Mouse (Mus musculus) lung, adult 18-20 months (tissue): ENCODE measurements at regions not wholly inside any gene's neighbourhood (a gene's known extent, or its start where the extent isn't known, plus 50 kb on each side); places are given as distances from the start of the nearest gene placed in this dataset.

Experiments
- DNase-seq, 2 experiments: peaks; one replicate each; pipeline ENCODE4 v3.0.0; 2022; ENCODE audit warnings: mixed read lengths in 2 of 2

DNA sequence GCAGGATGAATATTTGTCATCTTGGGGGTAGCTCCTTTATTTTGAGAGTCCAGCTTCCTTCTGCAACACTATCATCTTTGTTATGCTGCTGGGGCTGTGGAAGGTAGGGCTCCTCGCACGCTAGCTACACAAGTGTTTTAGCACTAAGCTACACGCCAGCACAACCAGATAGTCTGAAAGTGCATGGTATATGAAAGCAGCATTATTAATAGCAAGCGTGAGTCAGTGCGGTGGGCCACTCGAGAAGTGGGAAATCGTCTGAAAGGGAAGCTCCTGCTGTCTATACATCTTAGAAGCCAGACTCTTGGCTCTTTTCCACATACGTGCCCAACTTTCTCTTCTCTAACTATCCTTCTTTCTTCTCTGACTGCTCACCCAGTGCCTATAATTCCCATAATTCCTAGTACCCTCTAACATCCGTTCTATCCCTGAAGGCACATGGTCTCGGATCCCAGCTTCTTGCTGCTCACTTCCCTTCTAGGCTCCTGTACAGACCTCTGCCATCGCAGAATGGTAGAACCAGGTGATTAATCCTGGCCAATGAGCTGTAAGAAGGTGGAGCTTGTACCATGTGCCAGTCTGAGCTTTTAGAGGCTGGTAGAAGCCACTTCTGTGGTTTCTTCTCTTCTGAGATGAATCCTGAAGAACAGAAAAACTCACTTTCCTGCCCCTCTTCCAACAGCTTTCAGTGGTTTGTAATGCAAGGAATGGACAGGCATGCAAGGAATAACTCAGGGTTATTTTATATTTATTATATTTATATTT is 55.5 kb downstream of the E030025P04Rik start:
- no peak for DNase-seq

DNA sequence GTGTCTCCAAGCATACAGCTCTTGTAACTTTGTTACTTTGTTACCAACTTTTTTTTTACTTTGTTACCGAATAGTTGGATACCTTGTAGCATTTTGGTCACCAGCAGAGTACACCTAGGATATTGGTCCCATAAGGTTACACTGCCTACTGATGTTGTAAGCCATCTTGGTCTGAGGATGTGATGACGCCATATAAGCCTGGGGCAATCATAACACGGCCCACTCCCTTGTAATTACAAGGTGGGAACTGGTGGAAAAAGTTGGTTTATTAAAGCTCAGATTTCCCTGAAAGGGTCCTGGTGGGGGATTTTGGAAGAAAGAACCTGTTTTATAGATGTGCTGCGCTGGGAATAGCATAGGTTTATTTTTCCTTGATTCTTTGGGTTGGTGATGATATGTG is 62.2 kb downstream of the E030025P04Rik start:
- DNase-seq, result no peak

DNA sequence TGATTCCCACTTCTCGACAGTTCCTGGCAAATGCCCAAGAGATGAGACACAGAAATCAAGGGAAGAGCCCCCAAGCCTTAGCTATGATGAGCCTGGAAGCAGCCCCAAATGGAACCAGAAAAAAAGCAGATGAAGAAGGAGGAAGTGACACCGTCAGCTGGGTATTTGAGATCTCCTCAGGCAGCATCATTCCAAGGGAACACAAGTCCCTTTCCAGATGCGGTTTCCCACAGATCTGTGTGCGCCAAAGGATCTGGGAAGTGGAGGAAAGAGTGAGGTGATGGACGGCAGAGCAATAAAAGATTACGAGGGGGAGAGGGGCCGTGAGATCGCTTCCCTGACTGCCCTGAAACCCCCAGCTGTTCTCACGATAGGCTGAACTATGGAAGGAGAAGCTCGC is 62.7 kb downstream of the E030025P04Rik start:
- DNase-seq, result no peak

DNA sequence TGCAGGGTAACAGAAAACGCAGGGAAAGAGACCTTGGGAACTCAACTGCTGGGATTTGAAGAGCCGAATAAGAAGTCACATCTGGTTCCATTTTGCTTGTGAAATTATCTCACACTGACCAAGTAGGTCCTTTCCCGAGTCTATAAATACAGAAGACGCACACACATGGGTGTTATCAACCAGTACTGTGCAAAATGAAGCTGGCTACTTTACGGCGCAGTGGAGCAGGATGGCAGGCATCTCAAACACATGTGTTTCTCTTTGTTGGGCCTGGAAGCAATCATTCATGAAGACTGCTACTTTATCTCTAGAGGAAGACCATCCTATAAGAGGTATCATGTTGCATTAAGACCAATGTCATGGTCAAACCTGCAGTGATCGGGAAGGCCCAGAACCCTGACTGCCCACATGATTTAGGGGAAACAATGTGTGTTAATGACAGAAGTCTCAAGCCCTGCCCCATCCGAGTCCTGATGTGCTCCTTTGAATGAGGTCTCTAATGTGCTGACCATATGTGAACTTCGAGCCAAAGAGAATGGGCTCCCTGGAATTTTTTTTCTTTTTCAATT is 63.2 kb downstream of the E030025P04Rik start:
- no peak for DNase-seq

DNA sequence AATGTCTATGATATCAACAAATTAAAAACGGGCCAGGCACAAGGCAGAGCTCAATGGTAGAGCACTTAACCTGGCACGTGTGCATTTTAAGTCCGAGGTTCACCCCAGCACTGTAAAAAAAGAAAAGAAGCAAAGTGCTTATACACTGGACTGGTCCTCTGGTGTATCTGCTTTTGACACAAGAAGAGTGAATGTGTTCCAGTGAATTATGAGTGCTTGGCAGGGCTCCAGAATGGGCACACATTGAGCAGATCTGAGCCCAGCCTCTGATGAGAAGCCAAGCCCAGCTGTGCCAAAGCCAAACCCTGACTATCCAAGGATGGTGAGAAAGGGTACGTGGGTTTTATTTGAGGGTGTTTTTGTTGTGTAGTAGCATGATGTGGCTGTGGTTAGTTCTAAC is 64.7 kb downstream of the E030025P04Rik start:
- DNase-seq, result no peak

DNA sequence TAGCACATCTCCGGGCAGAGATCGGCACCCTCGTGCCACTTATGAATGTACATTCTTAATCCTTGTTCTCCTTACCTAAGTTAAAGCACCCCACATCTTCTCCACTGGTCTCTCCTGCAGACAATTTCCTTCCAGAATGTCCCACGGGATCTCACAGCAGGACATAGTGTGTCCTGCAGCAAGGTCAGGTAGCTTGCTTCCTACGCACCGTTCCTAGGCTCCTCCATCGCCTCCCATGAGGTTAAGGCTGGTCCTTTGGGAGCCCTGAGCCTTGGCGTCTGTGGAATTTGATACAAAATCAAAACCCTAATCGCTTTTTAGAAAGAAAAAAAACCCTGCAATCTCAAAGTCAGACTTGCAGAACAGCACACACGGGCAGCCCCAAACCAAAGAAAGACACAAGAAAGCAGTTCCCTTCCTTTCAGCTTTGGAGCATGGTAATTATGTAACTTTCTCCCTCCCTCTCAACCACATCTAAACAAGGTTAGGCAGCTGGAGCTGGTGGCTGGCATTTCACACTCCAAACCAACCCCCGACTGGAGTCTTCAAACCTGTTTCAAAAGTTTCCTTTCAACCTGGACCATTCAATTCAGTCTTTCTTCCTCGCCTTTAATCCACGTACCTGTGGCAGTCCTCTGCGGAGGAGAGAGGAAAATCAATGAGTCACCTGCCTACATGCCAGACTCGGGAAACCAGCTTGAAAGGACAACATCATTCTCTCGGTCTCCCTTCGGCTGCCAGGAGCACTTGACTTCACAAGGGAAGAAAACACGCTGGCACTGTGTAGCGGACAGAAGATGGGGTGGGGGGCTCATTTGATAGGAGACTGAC is 67.4 kb downstream of the E030025P04Rik start:
- DNase-seq, result no peak

DNA sequence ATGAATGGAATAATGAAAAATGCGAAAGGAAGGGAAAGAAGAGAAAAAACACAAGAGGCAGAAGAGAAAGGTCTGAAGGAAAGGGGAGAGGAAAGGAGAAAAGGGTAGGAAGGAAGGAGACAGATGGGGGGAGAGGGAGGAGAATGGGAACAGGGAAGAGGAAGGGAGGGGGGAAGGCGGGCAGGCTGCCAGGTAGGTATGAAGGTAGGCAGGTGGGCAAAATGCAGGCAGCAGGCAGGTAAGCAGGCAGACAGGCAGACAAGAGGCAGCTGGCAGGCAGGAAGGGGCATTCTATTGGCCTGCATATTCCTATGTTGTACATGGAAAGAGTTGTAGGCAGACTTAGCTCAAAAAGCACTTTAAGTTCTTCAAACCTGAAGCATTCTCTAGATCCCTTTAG is 72.8 kb downstream of the E030025P04Rik start:
- DNase-seq, result no peak

DNA sequence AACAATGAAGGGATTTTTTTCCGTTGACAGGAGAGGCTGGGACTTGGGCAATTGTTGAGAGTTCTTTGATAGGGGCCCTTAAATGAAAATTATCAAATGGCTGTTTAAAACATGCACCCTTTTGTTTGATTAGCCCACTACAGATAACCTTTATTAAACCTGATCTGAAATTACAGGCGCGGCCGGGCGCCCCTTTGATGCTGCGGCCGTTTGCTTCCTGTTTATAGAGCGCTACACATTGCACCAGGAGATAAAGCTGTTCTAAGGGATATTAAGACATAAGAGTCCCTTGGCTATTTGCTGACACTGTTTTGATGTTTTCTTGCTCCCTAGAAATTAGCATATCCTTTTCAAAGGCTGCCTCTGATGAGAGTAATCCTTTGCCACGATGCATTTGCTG is 73.8 kb downstream of the E030025P04Rik start:
- DNase-seq, result peak in 1 of 2 experiments; percentile 13

DNA sequence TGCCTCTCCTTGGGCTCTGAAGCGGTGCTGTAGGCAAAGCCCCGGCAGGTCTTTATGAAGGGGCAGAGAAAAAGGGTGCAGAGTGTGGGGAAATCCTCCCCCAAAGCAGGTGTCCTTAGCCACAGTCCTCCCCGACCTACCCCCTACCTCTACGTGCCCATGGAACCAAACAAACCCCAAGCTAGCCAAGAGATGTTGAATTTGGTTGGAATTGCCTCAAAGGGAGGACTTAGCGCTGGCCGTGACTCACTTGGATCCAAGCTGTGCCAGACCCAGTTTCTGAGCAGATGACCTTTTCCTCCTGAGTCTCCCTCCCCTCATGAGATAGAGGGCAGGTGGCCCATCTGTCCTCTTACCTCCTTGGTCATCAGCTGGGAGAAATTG is 74.9 kb downstream of the E030025P04Rik start:
- peak; percentile 6 to 8 for DNase-seq

DNA sequence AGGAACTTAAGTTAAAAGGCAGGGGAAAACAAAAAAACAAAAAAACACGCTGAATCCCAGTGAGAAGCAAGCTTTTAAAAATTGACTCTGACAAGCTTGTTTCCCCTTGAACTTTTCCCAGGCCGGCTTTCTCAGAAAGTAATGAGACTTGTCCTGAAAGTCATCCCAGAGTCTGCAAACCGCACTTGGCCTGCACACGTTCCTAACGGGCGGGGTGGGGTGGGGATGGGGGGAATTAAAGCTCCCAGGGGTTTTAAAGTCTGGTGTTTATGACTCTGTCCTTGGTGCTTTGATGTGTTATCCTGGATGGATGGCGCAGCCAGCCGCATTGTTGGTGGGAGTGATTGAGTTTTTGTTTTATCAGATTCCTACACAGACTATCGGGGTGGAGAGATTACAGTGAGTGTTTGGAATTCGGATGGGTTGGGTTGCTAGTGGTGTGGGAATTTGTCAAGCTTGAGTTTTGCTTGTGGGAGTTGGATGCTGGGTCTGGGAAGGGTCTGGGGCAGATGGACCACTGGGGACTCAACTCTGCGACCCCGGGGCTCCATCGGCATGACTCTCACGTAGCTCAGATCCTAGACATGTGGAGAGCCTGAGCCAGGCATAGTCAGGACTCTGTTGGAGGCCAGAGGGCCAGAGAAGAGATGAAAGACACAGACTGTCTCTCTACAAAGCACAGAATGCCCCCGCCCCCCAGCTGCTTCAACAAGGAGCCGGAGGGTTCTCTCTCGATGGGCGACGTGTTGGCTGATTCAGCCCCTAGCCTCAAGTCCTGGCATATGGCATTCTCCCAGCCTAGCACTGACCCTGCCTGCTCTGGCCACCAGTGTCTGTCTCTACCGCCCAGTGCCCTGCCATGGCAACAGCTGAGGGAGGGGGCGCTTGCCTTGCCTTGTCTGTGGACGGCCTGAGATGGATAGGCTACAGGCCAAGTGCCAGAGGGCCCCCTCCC is 75.5 kb downstream of the E030025P04Rik start:
- peak; percentile 7 to 14 for DNase-seq

DNA sequence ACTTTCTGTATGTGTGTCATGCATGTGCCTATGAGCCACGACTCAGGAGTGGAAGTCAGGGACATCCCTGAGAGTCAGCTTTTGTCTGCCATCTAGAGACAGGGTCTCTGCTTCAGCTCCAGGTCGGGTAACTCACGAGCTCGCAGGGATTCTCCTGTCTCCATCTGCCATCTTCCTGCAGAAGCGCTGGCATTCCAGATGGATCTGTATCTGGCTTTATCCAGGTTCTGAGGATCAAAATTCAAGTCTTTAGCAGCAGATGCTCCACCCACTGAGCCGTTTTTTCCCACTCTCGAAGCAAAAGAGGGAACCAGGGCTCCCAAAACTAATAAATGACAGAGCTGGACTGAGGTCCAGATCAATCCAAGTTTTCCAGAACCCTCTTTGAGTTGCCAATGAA is 76.4 kb downstream of the E030025P04Rik start:
- no peak for DNase-seq

DNA sequence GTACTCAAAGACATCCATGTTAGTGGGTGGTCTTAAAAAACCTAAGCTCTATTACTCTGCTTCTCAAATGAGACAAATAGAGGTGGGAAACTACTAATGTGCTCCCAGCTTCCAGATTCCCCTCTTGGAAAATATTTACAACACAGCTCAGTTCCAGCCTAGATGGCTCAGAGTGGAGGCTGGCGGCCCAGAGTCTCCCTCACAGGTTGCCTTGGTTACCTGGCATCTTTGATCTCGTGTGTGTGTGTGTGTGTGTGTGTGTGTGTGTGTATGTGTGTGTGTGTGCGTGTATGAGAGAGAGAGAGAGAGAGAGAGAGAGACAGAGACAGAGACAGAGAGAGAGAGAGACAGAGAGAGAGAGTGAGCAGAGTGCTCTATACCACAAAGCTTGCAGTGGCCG is 82.2 kb downstream of the E030025P04Rik start:
- no peak for DNase-seq

DNA sequence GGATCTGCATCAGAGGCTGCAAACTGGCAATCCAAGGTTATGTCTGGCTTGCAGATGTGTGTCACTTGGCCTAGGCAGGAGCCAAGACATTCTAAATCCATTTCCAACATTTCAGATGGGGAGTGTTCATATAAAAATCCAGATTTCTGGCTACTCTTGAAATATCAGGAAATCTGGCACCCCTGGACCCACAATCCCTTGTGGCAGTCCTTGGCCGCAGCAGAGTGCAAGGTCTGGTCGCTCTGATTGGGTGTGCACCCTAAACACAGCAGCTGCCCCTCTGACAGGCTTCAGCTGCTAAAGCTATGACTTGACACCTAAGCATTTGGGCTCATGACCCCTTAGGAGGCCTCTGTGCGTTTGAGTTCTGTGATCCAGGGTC is 83.7 kb downstream of the E030025P04Rik start:
- DNase-seq, result peak; percentile 45 to 66

DNA sequence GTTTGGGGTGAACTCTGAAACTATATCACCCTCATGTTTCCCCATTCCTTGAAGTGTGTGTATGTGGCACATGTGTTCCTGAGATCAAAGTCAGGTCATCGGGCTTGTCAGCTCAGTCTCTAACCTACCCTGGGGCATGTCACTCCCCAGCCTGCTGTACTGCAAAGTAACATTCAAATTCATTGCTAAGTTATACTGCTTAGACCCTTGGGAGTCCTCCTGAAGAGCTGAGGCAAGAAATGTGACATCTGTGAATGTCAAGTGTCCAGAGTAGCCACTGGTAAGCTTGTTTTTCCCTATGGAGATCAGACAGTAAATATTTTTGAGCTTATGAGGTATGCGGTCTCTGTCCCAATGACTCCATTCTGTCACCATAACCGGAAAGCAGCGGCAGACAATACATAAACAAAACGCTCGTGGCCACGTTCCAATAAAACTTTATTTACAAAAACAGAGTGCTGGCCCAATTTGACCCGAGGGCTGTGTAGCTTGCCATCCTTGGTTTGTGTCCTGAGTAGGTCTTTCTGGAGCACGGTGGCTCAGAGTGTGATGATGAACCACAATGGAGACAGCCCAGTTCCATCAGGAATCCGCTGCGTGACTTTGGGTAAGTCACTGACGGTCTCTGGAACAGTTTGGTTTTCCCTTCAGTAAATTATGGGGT is 84.2 kb downstream of the E030025P04Rik start:
- peak; percentile 20 to 45 for DNase-seq

DNA sequence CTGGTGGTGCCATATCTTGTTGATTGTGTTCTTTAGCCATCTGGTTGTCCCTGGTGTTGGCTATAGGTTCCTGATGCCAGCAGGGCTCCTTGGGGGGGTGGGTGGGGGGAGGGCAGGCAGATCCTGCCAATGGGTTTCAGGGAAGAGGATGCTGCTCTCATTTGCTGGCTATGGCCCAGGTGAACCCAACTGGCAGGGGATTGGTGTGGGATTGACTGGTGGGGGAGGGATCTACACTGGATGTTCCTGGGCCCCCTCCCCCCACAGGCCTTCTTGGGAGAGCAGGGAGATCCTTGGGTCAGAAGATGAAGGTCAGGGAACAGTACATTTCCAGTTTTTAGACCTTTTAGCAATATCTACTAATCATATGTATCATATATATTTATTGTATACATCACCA is 86.1 kb downstream of the E030025P04Rik start:
- DNase-seq, result no peak

DNA sequence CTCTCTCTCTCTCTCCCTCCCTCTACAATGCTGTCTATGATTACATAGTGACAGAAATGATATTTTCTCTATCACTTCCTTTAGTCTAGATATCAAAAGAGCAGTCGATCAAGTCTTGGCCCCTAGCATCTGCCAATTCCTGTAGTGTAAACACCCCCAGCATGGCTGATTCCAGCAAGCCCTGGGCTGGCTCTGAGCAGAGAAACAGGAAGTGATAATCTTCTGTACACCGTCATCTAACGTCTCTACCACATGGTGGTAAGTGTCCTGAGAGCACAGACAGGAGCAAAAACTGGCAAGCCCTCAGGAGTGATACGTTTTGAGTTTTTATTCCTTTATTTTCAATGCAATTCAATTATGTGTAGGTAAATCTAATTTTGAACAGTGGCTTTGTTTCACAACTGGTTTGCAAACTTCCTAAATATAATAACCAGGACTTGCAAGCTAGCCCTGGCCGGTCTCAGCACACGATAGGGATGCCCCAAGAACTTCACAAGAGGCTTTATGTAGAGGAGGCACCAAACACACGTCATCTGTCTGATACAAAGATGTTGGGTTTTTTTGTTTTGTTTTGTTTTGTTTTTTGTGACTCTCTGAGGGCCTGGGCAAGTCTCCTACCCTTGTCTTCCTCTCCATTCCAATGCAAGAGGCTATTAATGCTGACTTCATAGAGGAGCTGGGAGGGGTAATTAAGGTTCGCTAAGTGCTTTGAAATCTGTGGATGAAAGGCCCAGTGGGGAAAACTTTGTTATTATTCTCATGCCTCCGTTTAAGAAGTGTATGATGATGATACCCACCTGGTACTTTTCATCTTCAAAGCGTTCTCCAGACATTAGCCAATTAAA is 95.7 kb downstream of the E030025P04Rik start:
- DNase-seq, result no peak

DNA sequence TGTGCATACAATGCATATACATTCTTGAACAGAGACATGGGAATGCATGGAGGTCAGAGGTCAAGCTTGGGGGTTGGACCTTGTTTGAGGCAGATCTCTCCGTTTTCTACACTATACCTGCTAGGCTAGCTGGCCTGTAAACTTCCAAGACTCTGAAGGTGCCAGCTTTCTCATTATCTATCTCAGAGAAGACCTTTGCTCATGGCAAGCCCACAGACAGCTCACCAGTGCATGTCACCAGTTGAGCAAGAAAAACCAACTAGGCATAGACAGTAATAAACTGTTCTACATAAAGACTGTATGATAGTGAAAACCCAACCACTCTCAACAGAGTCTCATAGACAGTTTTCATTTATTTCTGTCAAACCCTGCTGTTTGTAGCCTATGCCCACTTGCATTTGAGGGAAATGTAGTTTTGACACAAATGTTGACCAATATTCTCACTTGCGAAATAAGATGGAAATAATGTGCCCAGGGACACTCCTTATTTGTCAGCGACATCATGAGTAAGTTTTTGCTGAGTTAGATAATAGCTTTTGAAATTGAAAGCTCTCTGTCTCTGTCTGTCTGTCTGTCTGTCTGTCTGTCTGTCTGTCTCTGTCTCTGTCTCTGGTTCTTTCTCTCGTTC is 96.6 kb downstream of the E030025P04Rik start:
- DNase-seq, result no peak

DNA sequence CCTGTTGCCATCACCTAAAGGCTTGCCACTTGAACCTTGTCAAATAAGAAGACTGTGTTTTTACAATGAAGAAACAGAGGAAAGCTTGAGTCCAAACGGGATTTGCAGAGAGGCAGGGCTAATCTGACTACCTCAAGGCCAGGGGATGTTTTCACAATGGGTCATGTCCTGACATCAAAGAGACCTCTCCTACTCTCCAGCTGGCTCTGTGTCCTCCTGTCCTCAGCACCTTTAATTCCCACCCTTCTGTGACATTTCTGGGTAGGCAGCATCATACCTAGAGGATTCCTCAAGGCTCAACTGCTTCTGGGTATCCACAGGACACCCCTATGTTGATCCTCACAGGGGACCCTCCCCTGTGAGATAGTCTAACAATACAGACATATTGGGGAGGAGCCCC is 97.7 kb downstream of the E030025P04Rik start:
- no peak for DNase-seq

DNA sequence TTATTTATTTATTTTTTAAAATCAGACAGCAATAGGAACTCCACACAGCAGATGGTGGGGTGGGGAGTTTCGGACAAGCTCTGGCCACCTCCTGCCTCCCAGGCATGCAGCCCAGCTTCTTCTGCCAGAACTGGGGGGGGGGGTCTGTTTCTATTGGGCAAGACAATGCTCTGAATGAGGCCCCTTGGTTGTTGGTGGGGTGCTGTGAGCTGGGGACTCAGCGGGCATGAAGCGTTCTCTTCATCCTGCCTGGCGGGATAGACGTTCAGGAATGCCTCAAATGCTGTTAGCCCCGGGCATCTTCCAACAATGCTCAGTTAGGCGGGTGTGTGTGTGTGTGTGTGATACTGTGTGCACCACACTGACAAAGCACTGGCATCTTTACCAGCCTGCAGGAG is 103.7 kb downstream of the E030025P04Rik start:
- no peak for DNase-seq

DNA sequence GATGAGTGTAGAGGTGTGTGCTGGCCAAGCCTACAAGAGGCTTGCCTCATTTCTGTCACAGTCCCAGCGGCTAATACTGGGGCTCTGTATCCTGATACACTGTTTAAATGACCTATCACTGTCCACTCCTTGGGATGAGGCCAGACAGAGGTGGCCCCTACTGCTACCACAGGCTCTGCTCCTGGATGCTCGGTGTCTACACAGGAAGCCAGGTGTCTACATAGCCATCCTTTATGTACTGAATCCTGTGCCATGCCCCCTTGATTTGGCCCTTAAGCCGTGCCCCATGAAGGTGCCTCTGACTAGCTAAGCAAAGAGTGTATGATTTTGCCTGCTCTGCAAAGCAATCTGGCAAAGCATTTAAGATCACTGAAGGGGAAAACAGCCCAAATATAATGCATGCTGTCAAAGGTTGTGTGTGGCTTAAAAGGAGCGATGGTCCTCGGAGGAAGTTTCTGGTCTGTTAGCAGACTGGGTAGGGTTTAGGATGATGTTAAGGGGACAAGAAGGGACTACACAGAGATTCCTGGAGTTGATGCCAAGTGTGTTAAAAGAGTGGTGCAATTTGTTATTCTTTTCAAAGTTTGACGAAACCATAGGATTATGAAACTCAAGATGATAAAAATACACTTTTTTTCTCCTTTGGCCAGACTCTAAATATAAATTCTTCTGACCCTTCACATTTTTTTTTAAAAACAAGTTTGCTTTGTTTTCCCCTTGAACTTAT is 104.2 kb downstream of the E030025P04Rik start:
- DNase-seq, result no peak
